Mouse (Mus musculus) spleen, adult 2 months (tissue): Measurements from ENCODE around the gene Wdr91.

Source experiments
- CTCF ChIP-seq: fragments of 200-500 bp; IDR thresholded peaks from 2 replicates; pipeline ENCODE4 v1.5.1; 2011; ENCODE audit warnings: mild to moderate bottlenecking, inconsistent platforms; ENCODE audit not compliant: insufficient read depth, insufficient read length, insufficient replicate concordance; ENCODE audit errors: extremely low read depth
- POLR2A ChIP-seq: fragments of 200-500 bp; IDR thresholded peaks from 2 replicates; pipeline ENCODE4 v1.6.1; 2011; ENCODE audit warnings: low read depth, low read length, inconsistent platforms

DNA sequence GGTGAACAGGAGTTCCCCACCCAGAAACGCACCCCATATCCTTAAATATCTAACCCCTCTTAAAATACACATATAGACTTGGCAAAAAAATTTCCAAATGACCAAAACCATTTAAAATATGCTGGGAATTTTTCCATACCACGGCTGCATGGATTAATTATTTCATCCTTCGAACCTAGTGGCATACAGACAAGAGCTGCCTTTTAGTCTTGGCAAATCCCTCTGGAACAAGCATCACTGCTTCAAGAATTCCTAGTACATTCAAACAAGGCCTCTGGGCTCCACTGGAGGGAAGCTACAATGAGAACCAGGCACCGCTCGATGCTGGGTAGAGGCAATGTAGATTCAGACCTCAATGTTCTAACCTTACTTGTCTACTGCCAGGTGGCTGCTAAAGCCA lies 40.0 kb downstream of the Wdr91 start:
- TF ChIP-seq POLR2A (no peak), CTCF (no peak)
